In genomic region chr4:59548560-59549174, GRCm38 (mm10) we compare ENCODE assay signal across 8 mouse cellular contexts. TPM values are rescaled to one million over a fixed set of nuclear protein-coding genes. Genes with fewer than 3 reads are reported as not detected.
DNase-seq lines count a peak whose midpoint lies in the region; ATAC-seq lines count a peak whose summit lies in the region.

No protein-coding gene starts in this region.

- H3K4me3 ChIP-seq in hindbrain, embryonic 12.5 days = peak overlapping the region; percentile 83

- H3K4me2 ChIP-seq in hindbrain, embryonic 12.5 days (replicated peaks) = peak overlapping the region; percentile 68

- peak; percentile 62 for DNase-seq in R1 (ENCODE audit: low read depth, low spot score)
- peak; percentile 49 for DNase-seq in cerebellum, adult 9-10 months
- peak; percentile 36 to 42 for DNase-seq in frontal cortex, postnatal 14 days (ENCODE audit: low spot score in 2 of 2)
- peak; percentile 61 to 63 for DNase-seq in layer of hippocampus, postnatal 36 days
- peak; percentile 82 for DNase-seq in lung, postnatal 25 days (ENCODE audit: low spot score)
- peak; percentile 58 to 62 for DNase-seq in right cerebral cortex, adult 2 months (ENCODE audit: low spot score in 2 of 2)
- DNase-seq in urinary bladder, postnatal 10 days (ENCODE audit: low spot score) = peak; percentile 33

- peak; percentile 89; the same call in 1 of the 2 replicates for ATAC-seq in hindbrain, embryonic 12.5 days (ENCODE audit: low FRiP score)

- H3K36me3 ChIP-seq in hindbrain, embryonic 12.5 days = no peaks in the 10 kb centered on the region

- H3K9ac ChIP-seq in hindbrain, embryonic 12.5 days = peak overlapping the region; percentile 89

- no peaks in the 10 kb centered on the region for H3K9me3 ChIP-seq in hindbrain, embryonic 12.5 days (replicated peaks)

- H3K27me3 ChIP-seq in hindbrain, embryonic 12.5 days = no peaks in the 10 kb centered on the region

- H3K27ac ChIP-seq in hindbrain, embryonic 12.5 days = peak overlapping the region; percentile 95

- under 1% methylated on average over 69 of the region's 83 CpGs for WGBS in hindbrain, embryonic 12.5 days

- peaks cover 7% of the 10 kb centered on the region; the same call in 1 of the 2 replicates for H3K4me1 ChIP-seq in hindbrain, embryonic 12.5 days

RNA-seq across cellular contexts. Expression of gene Ptbp3, which starts 0.5 kb away (rescaled TPM):
- polyA plus RNA-seq in hindbrain, embryonic 12.5 days (2016; fragmentation: Nextera tagmentation; extraction: Ambion mirVana) = 37.5 and 43.0 TPM in 2 replicates
- 10 to 100 TPM; 35.1 to 39.8 TPM for total RNA-seq in layer of hippocampus, postnatal 36 days (2021)

RNA-seq across cellular contexts. Expression of gene Hsdl2, which starts 32.7 kb away (rescaled TPM):
- 37.8 and 41.8 TPM in 2 replicates for polyA plus RNA-seq in hindbrain, embryonic 12.5 days (2016; fragmentation: Nextera tagmentation; extraction: Ambion mirVana)
- total RNA-seq in layer of hippocampus, postnatal 36 days (2021) = 10 to 100 TPM; 28.2 to 29.0 TPM

Comparison
In these comparisons a context has a peak if more than half of its experiments do, and no peak if none do; other contexts are left out.
1. Peak in every context shown above with its lines: DNase-seq, ATAC-seq, H3K4me3 ChIP-seq and H3K27ac ChIP-seq.